Mouse (Mus musculus): ENCODE measurements around the gene Dleu7.

GRCm38 (mm10) chr14:62258978-62259536 lies 33.8 kb downstream of the Dleu7 start:
- TF ChIP-seq CTCF (IDR thresholded peaks at IDR 0.05; ENCODE audit: control insufficient read depth, insufficient read depth, insufficient read length), result no peak
- no peak for TF ChIP-seq MYOD1 (IDR thresholded peaks at IDR 0.05; ENCODE audit: control insufficient read depth, insufficient read length, low read depth)
- TF ChIP-seq MAX (IDR thresholded peaks at IDR 0.05), result no peak
- TF ChIP-seq USF1 (IDR thresholded peaks at IDR 0.05; ENCODE audit: low read depth), result no peak
- no peak for TF ChIP-seq CEBPB (IDR thresholded peaks at IDR 0.05; ENCODE audit: low read depth)

Measured in C2C12 (cell line).